ENCODE assay signal across 8 mouse cellular contexts in the genomic region with DNA sequence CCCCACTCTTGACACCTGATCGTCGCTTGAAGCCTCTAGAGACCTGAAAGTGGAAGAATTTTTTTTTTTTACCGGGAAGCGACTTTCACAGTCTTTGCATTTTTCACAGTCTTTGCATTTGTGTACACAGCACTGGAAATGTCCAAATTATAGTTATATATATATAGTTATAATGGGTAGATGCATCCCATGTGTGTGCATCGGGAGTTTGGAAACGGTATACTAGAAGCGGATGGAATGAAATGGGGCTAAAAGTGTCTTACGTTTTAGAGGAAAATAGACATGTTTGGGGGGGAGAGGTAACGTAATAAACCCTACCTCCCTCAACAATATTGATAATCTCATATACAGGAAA. TPM values are rescaled to one million over a fixed set of nuclear protein-coding genes. Genes with fewer than 3 reads are reported as not detected.
DNase-seq lines count a peak whose midpoint lies in the region; ATAC-seq and TF ChIP-seq lines count a peak whose summit lies in the region.

No protein-coding gene starts in this region.

- H3K9ac ChIP-seq in neural tube, embryonic 11.5 days (ENCODE audit: low read length) = peak overlapping the region; percentile 94; the same call in 1 of the 2 replicates
- peak overlapping the region; percentile 94 for H3K9ac ChIP-seq in limb, embryonic 14.5 days (ENCODE audit: low read depth, low read length, severe bottlenecking)
- no peak overlapping the region for H3K9ac ChIP-seq in stomach, embryonic 15.5 days

- H3K4me2 ChIP-seq in neural tube, embryonic 11.5 days (ENCODE audit: low read depth) = peak overlapping the region; percentile 65
- peak overlapping the region; percentile 73 for H3K4me2 ChIP-seq in limb, embryonic 14.5 days (replicated peaks; ENCODE audit: low read depth, low read length, severe bottlenecking)
- H3K4me2 ChIP-seq in stomach, embryonic 15.5 days = peak overlapping the region; percentile 79

- H3K9me3 ChIP-seq in neural tube, embryonic 11.5 days (ENCODE audit: control insufficient read depth, low read length) = no peaks in the 10 kb centered on the region
- no peaks in the 10 kb centered on the region for H3K9me3 ChIP-seq in limb, embryonic 14.5 days (ENCODE audit: control insufficient read depth, low read length)
- H3K9me3 ChIP-seq in stomach, embryonic 15.5 days = no peaks in the 10 kb centered on the region

- TF ChIP-seq CTCF in cerebellum, adult 2 months (IDR thresholded peaks at IDR 0.05; ENCODE audit: borderline replicate concordance, insufficient read depth, low read depth, low read length) = no peak

- H3K27ac ChIP-seq in cerebellum, adult 2 months (ENCODE audit: insufficient read depth, low read length) = peak overlapping the region; percentile 71
- no peak overlapping the region for H3K27ac ChIP-seq in neural tube, embryonic 11.5 days (ENCODE audit: low read depth, low read length)
- 0 out of 2 replicates have a peak overlapping the region, but pooled peaks have one; percentile 84 for H3K27ac ChIP-seq in limb, embryonic 14.5 days (replicated peaks; ENCODE audit: low read depth, low read length)
- 0 out of 2 replicates have a peak overlapping the region, but pooled peaks have one; percentile 94 for H3K27ac ChIP-seq in stomach, embryonic 15.5 days

- WGBS in cerebellum, adult 2 months = 23% methylated on average over 9 of the region's 9 CpGs
- WGBS in neural tube, embryonic 11.5 days = 29% methylated on average over 9 of the region's 9 CpGs
- 28% methylated on average over 9 of the region's 9 CpGs for WGBS in limb, embryonic 14.5 days
- 27% methylated on average over 9 of the region's 9 CpGs for WGBS in stomach, embryonic 15.5 days

- no peaks in the 10 kb centered on the region for H3K27me3 ChIP-seq in cerebellum, adult 2 months (ENCODE audit: control insufficient read depth, insufficient read depth, low read length)
- H3K27me3 ChIP-seq in neural tube, embryonic 11.5 days (ENCODE audit: control insufficient read depth, insufficient read depth, low read length) = no peaks in the 10 kb centered on the region
- H3K27me3 ChIP-seq in limb, embryonic 14.5 days (ENCODE audit: control insufficient read depth, insufficient read depth, low read length) = no peaks in the 10 kb centered on the region
- no peaks in the 10 kb centered on the region for H3K27me3 ChIP-seq in stomach, embryonic 15.5 days (replicated peaks)

- no peak for TF ChIP-seq POLR2A in cerebellum, adult 2 months (IDR thresholded peaks at IDR 0.05; ENCODE audit: borderline replicate concordance, insufficient read depth, low read length)
- no peak for TF ChIP-seq POLR2A in limb, embryonic 14.5 days (IDR thresholded peaks at IDR 0.05; ENCODE audit: borderline replicate concordance, extremely low read depth, insufficient read depth, insufficient read length)

- ATAC-seq in neural tube, embryonic 11.5 days (ENCODE audit: insufficient read depth, low FRiP score, low TSS enrichment) = no peak
- 0 out of 2 replicates have a peak, but pooled peaks have one; percentile 3 for ATAC-seq in limb, embryonic 14.5 days (ENCODE audit: low FRiP score, low read depth)
- no peak for ATAC-seq in stomach, embryonic 15.5 days (ENCODE audit: insufficient read depth, low FRiP score, low read depth)

- H3K36me3 ChIP-seq in neural tube, embryonic 11.5 days (ENCODE audit: control insufficient read depth, insufficient read depth, low read length) = no peaks in the 10 kb centered on the region
- no peaks in the 10 kb centered on the region for H3K36me3 ChIP-seq in limb, embryonic 14.5 days (ENCODE audit: control insufficient read depth, insufficient read depth, low read length)
- no peaks in the 10 kb centered on the region for H3K36me3 ChIP-seq in stomach, embryonic 15.5 days

- peak overlapping the region; percentile 98 for H3K4me3 ChIP-seq in cerebellum, adult 2 months (replicated peaks; ENCODE audit: insufficient read depth, low read depth, low read length)
- H3K4me3 ChIP-seq in neural tube, embryonic 11.5 days (ENCODE audit: low read depth, low read length) = peak overlapping the region; percentile 91
- peak overlapping the region; percentile 98 for H3K4me3 ChIP-seq in limb, embryonic 14.5 days (replicated peaks; ENCODE audit: low read length)
- peak overlapping the region; percentile 98 for H3K4me3 ChIP-seq in stomach, embryonic 15.5 days (replicated peaks)

- H3K4me1 ChIP-seq in cerebellum, adult 2 months (ENCODE audit: control insufficient read depth, insufficient read depth, low read length) = no peaks in the 10 kb centered on the region; the same call in 1 of the 2 replicates
- H3K4me1 ChIP-seq in neural tube, embryonic 11.5 days (ENCODE audit: control insufficient read depth, insufficient read depth, low read length) = peaks cover 3% of the 10 kb centered on the region; the same call in 1 of the 2 replicates
- H3K4me1 ChIP-seq in limb, embryonic 14.5 days (ENCODE audit: control insufficient read depth, insufficient read depth, low read length) = peaks cover 20% of the 10 kb centered on the region
- no peaks in the 10 kb centered on the region for H3K4me1 ChIP-seq in stomach, embryonic 15.5 days

- DNase-seq in cerebellum, adult 2 months = no peak
- no peak for DNase-seq in cerebellum, adult 18-20 months
- DNase-seq in neural tube, embryonic 11.5 days (ENCODE audit: low spot score) = no peak
- no peak for DNase-seq in neural tube, embryonic 10.5 days (ENCODE audit: extremely low spot score, low spot score)
- DNase-seq in limb, embryonic 14.5 days (ENCODE audit: low spot score) = no peak
- no peak for DNase-seq in cerebellum, postnatal 25 days
- no peak for DNase-seq in right cerebral cortex, adult 18-20 months

RNA-seq across cellular contexts. Expression of gene Smap1, which starts 0.4 kb away (rescaled TPM):
- polyA plus RNA-seq in cerebellum, adult 2 months (2012; rRNA removed) = 132 and 148 TPM in 2 replicates
- polyA plus RNA-seq in neural tube, embryonic 11.5 days (2014; fragmentation: Nextera tagmentation; extraction: Ambion mirVana) = 64.6 and 65.6 TPM in 2 replicates
- 84.6 and 101 TPM in 2 replicates for polyA plus RNA-seq in limb, embryonic 14.5 days (2012; rRNA removed)
- 57.9 and 59.3 TPM in 2 replicates for polyA plus RNA-seq in limb, embryonic 14.5 days (2014; fragmentation: Nextera tagmentation; extraction: Ambion mirVana)
- 44.0 and 48.8 TPM in 2 replicates for polyA plus RNA-seq in stomach, embryonic 15.5 days (2015; fragmentation: Nextera tagmentation; extraction: Ambion mirVana)
